Mouse (Mus musculus): ENCODE measurements around the gene Aurka.

The Aurka gene

DNA sequence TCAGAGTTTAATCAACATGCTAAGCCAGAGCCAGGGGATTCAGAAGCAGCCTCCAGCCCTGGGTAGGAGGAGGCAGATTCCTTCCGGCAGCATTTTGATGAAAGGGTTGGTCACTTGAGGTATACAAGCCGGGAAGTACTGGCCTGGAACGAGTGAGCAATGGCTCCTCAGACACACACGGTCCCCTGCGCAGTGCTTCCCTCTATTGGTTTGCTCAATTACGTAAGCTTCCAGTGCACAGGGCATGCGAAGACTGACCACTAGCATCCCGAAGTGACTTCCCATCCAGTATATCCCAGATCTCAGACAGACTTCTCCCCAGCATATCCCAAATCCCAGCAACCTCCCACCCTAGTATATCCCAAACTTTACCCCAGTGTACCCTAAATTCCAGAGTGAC, 42.1 kb downstream of the Aurka start:
- no peak for DNase-seq

- DNase-seq, result no peak
Observed at GRCm38 (mm10) chr2:172320878-172321277, 49.5 kb downstream of the Aurka start.

DNA sequence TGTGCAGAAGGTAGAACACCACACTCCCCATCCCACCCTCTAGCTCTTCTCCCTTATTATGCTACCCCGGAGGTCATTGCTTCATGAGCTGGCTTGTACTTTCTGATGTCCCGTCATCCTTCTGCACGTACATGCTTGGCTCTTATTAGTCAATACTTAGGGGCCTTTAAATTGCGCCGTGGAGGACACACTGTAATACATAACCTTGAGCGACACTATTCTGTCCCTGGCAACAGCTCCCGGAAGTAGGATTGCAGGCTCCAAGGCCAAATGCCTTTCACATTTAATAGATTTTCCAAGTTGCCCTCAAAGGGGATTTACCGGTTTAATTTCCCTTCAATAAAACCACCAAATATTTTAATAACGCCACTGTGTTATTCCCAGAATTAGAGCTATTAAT, 58.6 kb downstream of the Aurka start:
- no peak for DNase-seq

DNA sequence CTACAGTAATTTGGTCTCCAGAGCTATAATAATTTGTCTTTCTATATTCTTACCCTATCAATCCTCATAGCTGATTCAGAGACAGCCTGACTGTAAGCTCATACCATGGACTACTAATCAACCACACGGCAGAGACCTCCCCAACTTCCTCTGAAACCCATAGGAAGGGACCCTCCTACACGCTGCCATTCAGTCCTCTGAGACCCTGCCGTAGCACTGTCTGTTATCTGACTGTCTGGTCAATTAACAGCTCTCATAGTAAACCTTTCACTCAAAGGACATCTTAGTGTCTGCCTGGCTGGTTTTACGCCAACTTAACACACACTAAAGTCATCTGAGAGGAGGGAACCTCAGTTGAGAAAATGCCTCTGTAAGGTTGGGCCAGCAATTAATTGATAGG, 63.8 kb downstream of the Aurka start:
- DNase-seq, result no peak
